8 mouse cellular contexts compared by ENCODE assay signal in genomic region chr2:166906523-166907182, GRCm38 (mm10). TPM values are rescaled to one million over a fixed set of nuclear protein-coding genes. Genes with fewer than 3 reads are reported as not detected.
A peak's percentile ranks its signal among the peaks of the same experiment; 100 is the strongest.
DNase-seq lines count a peak whose midpoint lies in the region; TF ChIP-seq lines count a peak whose summit lies in the region.

No protein-coding gene starts in this region.

- peak overlapping the region; percentile 67 for H3K4me3 ChIP-seq in heart, adult 2 months
- peak overlapping the region; percentile 92 to 96 for H3K4me3 ChIP-seq in ES-E14 (ENCODE audit: insufficient read depth in 1 of 2, low read depth in 1 of 2, low read length in 2 of 2, poor library complexity in 1 of 2, severe bottlenecking in 1 of 2)
- H3K4me3 ChIP-seq in erythroblast, embryonic 14.5 days (replicated peaks): peak overlapping the region; percentile 97

- TF ChIP-seq CTCF in heart, adult 2 months (IDR thresholded peaks at IDR 0.05): no peak

- peak; percentile 20 to 22 for DNase-seq in heart, adult 2 months
- DNase-seq in heart, adult 11 months: no peak
- no peak for DNase-seq in ES-E14 (ENCODE audit: low read depth, low spot score)
- peak; percentile 56 for DNase-seq in induced T-regulatory cell, adult 2 months (ENCODE audit: low read depth)
- DNase-seq in lung, postnatal 10 days: peak; percentile 21
- peak; percentile 11 to 18 for DNase-seq in spleen, postnatal 36 days (ENCODE audit: low spot score in 2 of 2)
- no peak for DNase-seq in urinary bladder, postnatal 10 days (ENCODE audit: low spot score)

- H3K9ac ChIP-seq in heart, adult 2 months (ENCODE audit: low read depth, low read length): peak overlapping the region; percentile 69
- H3K9ac ChIP-seq in ES-E14 (ENCODE audit: insufficient read depth, low read depth, low read length, poor library complexity, severe bottlenecking): peak overlapping the region; percentile 99

- H3K27me3 ChIP-seq in heart, adult 2 months (ENCODE audit: control insufficient read depth, insufficient read depth, low read length): no peaks in the 10 kb centered on the region
- no peaks in the 10 kb centered on the region for H3K27me3 ChIP-seq in erythroblast, embryonic 14.5 days (ENCODE audit: control insufficient read depth)

- peaks cover 4% of the 10 kb centered on the region for H3K79me2 ChIP-seq in heart, adult 2 months (replicated peaks; ENCODE audit: control insufficient read depth, insufficient read depth, low read length)

- H3K4me1 ChIP-seq in heart, adult 2 months (ENCODE audit: control insufficient read depth, insufficient read depth, low read length): peaks cover 3% of the 10 kb centered on the region
- peaks cover 8% of the 10 kb centered on the region in 2 experiments; a peak in 2 of 4 replicates for H3K4me1 ChIP-seq in ES-E14 (ENCODE audit: control insufficient read depth in 2 of 2, insufficient read depth in 2 of 2, low read length in 2 of 2, poor library complexity in 1 of 2)
- peaks cover 52% of the 10 kb centered on the region for H3K4me1 ChIP-seq in erythroblast, embryonic 14.5 days (ENCODE audit: control insufficient read depth)

- H3K9me3 ChIP-seq in ES-E14 (ENCODE audit: control insufficient read depth, insufficient read depth, low read depth, low read length): no peaks in the 10 kb centered on the region
- H3K9me3 ChIP-seq in erythroblast, embryonic 14.5 days (ENCODE audit: control insufficient read depth, low read length): no peaks in the 10 kb centered on the region

- peak overlapping the region; percentile 95 for H3K27ac ChIP-seq in heart, adult 2 months
- H3K27ac ChIP-seq in ES-E14 (ENCODE audit: insufficient read depth, low read depth, low read length, poor library complexity, severe bottlenecking): peak overlapping the region; percentile 24; the same call in 1 of the 2 replicates

- in situ Hi-C loops in ES-E14 (cut with MboI; ENCODE audit: low sequenced_read_pairs in 2 of 2, unreplicated experiment in 2 of 2): no loop called here

- no peak for TF ChIP-seq POLR2A in heart, adult 2 months (IDR thresholded peaks at IDR 0.05; ENCODE audit: insufficient read depth, low read depth, low read length)

- under 1% methylated on average over 28 of the region's 28 CpGs for WGBS in heart, adult 2 months

- no peak for TF ChIP-seq EP300 in heart, adult 2 months (IDR thresholded peaks at IDR 0.05; ENCODE audit: insufficient read depth, low read depth, low read length)

- H3K36me3 ChIP-seq in heart, adult 2 months (ENCODE audit: control insufficient read depth, insufficient read depth, low read length): no peaks in the 10 kb centered on the region
- peaks cover 7% of the 10 kb centered on the region; the same call in 1 of the 2 replicates for H3K36me3 ChIP-seq in ES-E14 (ENCODE audit: control insufficient read depth, insufficient read depth, low read length, poor library complexity, severe bottlenecking)
- H3K36me3 ChIP-seq in erythroblast, embryonic 14.5 days (ENCODE audit: control insufficient read depth): peaks cover 32% of the 10 kb centered on the region

- intact Hi-C loops in heart, adult 2 months (cut with DNase I): loop anchor here (5.0 kb wide), 1 partner anchor 96 kb away; no protein-coding TSS in a partner anchor

TF ChIP-seq in ES-E14, 5 proteins besides CTCF, POLR2A, EP300 and RAD21:
- TF ChIP-seq ZNF384 (IDR thresholded peaks at IDR 0.05; ENCODE audit: low read depth, low read length): no peak

RNA-seq across cellular contexts. Expression of gene Cse1l, which starts 0.8 kb away (rescaled TPM):
- total RNA-seq in heart, adult 2 months (2021): 10 to 100 TPM; 37.5 to 41.2 TPM
- 15.8 and 33.3 TPM in 2 replicates for polyA plus RNA-seq in heart, adult 2 months (2012; rRNA removed)
- 90.8 and 140 TPM in 2 replicates for total RNA-seq in ES-E14 (2012; rRNA removed)
- 0.16 and 0.22 TPM in 2 replicates for polyA plus RNA-seq in erythroblast, embryonic 14.5 days (2012)

Comparison
In these comparisons a context has a peak if more than half of its experiments do, and no peak if none do; other contexts are left out.
1. DNase-seq: peak in heart, adult 2 months (2 of 2), induced T-regulatory cell, adult 2 months (single experiment), lung, postnatal 10 days (single experiment) and spleen, postnatal 36 days (2 of 2); none in heart, adult 11 months (single experiment), ES-E14 (single experiment) and urinary bladder, postnatal 10 days (single experiment).
2. Peak in every context shown above with its lines, with median percentiles within 50 percentile points of each other: H3K4me3 ChIP-seq.